Mouse (Mus musculus) heart, postnatal 0 days (tissue): ENCODE data around the gene Rxfp3.

Source experiments
- CTCF ChIP-seq: IDR thresholded peaks from 2 replicates; pipeline ENCODE4 v1.5.1; 2016; ENCODE audit warnings: antibody characterized with exemption, control low read depth, low read depth
- EP300 ChIP-seq: IDR thresholded peaks from 2 replicates; pipeline ENCODE4 v1.6.1; 2016; ENCODE audit warnings: antibody characterized with exemption, low read depth

DNA sequence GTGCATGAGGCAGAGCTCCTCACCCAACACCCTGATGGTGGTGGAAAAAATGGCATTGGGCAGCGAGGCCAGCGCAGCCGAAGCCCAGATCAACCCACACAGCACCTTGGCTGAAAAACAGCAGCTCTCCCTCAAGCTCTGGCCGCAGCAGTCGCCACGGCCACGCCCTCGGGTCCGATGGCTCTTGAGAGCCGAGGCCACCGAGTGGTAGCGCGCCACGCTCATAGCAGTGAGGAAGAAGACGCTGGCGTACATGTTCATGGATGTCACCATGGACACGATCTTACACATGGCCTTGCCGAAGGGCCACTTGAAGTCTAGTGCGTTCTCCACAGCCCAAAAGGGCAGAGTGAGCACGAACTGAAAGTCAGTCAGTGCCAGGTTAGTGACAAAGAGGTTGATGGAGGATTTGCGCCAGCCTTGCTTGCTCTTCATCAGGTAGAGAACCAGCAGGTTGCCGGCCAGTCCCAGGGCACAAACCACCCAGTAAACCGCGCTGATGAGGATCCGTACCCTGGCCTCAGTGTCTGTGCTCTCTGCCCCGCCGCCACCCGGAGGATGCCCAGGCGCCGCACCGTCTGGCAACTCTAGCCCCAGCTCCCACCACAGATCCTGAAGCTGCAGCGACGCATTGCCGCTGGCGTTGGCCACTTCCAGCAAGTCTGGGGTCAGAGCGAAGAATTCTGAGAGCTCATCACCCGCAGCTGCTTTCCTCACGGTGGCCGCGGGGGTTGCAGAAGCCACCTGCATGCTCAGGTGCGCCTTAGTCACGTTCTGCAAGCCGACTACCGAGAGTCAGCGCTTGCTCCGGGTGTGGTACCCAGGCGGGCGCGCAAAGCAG is 1.0 kb downstream of the Rxfp3 start:
- TF ChIP-seq CTCF (no peak), EP300 (no peak)
